Mouse (Mus musculus): ENCODE measurements at regions not wholly inside any gene's neighbourhood (a gene's known extent, or its start where the extent isn't known, plus 50 kb on each side); places are given as distances from the start of the nearest gene placed in this dataset.

DNA sequence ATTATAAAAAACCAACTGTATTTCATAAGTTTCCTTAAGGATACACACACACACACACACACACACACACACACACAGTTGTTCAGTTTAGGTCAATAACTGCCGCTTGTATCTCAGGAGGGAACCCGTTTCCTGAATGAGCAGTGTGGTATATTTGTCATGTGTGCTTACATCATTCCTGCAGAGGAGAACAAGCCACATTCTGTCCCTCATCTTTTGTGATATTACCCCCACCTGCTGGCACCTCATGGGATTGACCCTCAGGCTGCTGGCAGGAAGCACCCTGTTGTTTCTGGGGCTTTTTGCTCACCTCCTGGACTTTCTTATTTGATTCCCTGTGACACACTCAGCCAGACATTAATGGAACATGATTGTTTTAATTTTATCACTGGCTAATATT is 66.4 kb upstream of the Htr1a start:
- ATAC-seq (replicated peaks; ENCODE audit: low read depth, poor library complexity, severe bottlenecking) = peak; percentile 99

DNA sequence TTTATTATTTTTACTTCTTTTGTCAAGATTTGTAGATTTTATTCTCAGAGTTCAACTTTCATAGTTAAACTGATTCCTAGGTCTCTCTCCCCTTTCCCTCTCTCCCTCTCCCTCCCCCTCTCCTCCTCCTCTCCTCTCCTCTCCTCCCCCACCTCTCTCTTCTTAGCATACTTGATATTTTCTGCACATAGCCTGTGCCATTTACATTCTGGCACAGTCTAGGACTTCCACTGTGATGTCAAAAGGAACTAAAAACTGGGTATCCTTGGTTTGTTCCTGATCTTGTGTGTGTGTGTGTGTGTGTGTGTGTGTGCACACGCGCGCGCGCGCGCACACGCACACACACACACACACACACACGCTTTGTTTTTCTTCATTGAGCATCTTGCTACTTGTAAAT is 64.9 kb upstream of the Htr1a start:
- no peak for ATAC-seq (replicated peaks; ENCODE audit: low read depth, poor library complexity, severe bottlenecking)

DNA sequence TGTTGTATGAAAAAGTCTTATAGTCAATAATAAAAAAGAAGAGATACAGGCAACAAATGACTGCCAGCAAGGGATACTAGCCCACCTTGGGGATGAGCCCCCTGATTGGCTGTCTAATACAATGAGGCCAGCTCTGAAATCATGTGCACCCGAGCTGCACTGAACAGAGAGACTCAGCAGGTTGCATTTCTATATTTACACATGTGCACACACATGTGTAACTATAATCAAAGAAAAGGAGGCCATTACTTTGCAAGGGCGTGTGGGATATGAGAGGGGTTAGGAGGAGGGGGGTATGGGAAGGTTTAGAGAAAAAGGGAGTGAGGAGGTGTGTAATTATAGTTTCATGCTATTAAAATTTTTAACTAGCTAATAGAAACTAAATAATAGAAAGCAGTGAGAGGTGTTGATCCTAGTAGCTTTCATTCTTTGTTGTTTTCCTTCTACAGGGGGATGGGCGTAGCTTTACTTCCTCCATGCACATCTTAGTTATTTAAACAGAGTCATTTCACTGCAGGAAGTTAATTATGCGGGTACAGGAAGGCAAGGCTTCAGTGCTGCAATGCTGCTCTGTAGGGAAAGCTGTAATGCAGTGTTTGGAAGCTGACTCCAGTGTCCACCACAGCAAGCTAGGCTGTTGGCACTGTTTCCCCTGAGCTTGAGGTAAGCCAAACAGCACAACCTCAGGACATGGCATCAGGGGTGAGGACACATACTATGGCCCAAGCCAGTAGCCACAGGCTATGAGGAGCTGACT is 56.2 kb upstream of the Htr1a start:
- 0 out of 2 replicates have a peak, but pooled peaks have one; percentile 29 for ATAC-seq (replicated peaks; ENCODE audit: low read depth, poor library complexity, severe bottlenecking)

Data from common myeloid progenitor, adult 5-6 weeks (primary cell).